In the genomic region with DNA sequence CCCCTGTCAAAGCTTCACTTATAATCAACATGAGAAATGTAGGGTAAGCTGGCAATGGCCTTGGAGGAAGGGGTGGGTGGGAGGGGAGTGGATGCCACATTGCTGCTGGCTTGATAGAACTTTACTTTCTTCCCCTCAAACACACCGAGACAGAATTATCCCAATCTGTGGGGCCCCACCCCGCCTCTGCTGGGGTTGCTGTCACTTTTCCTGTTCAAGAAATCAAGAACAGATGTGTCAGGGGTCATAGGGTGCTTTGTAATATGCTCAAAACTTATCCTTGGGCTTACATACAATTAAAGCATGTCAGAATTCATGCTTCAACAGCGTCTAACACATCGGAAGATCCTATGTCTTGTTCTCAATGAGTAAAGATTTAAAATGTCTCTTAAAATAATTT, we compare ENCODE assay signal across 18 mouse cellular contexts.
"Had no signal": no experiment of that assay in that cellular context is flagged by ENCODE, and none has a peak within 500 bp of the region (broad histone marks: within the 10 kb centered on the region; RNA-seq: fewer than 3 reads in every experiment).

No protein-coding gene starts in this region.

- H3K4me2 ChIP-seq: lung, embryonic 14.5 days; midbrain, embryonic 12.5 days; neural tube, embryonic 13.5 days; neural tube, embryonic 15.5 days had no signal

- H3K4me3 ChIP-seq: midbrain, embryonic 10.5 days; midbrain, embryonic 12.5 days; myocyte; neural tube, embryonic 13.5 days; neural tube, embryonic 15.5 days had no signal

- DNase-seq: lung, embryonic 14.5 days; lung, postnatal 10 days; lung, postnatal 4 days; midbrain, embryonic 14.5 days; retina, postnatal 1 day; right cerebral cortex, adult 18-20 months; right cerebral cortex, postnatal 25 days; right cerebral cortex, postnatal 4 days; spleen, adult 18-20 months; thymus, adult 18-20 months; thymus, postnatal 14 days; thymus, postnatal 36 days had no signal

- ATAC-seq: midbrain, embryonic 16.5 days had no signal

- H3K27ac ChIP-seq: midbrain, embryonic 10.5 days; midbrain, embryonic 12.5 days; neural tube, embryonic 13.5 days; neural tube, embryonic 15.5 days had no signal

- H3K27me3 ChIP-seq: neural tube, embryonic 13.5 days; neural tube, embryonic 15.5 days had no signal

- H3K36me3 ChIP-seq: midbrain, embryonic 10.5 days; midbrain, embryonic 12.5 days; neural tube, embryonic 13.5 days; neural tube, embryonic 15.5 days had no signal

- H3K9ac ChIP-seq: lung, embryonic 14.5 days; midbrain, embryonic 12.5 days; neural tube, embryonic 13.5 days; neural tube, embryonic 15.5 days had no signal

- H3K9me3 ChIP-seq: midbrain, embryonic 10.5 days; midbrain, embryonic 12.5 days; neural tube, embryonic 13.5 days; neural tube, embryonic 15.5 days had no signal
